Mouse (Mus musculus) kidney, embryonic 16.5 days (tissue): ENCODE results near the gene Det1. TPM values are rescaled to one million over a fixed set of nuclear protein-coding genes. Genes with fewer than 3 reads are reported as not detected.
A peak's percentile ranks its signal among the peaks of the same experiment; 100 is the strongest.

ENCODE experiments used
- ATAC-seq: fragments of 200-750 bp; cut with Nextera tagmentation; 2 replicates; pipeline ENCODE4 v1.8.0; 2017; ENCODE audit warnings: moderate TSS enrichment; ENCODE audit not compliant: low FRiP score, low TSS enrichment
- H3K27ac ChIP-seq: fragments of 300-500 bp; sonication (generic); 2 replicates; pipeline ENCODE4 v1.5.1; 2014; ENCODE audit warnings: low read length
- H3K27me3 ChIP-seq: fragments of 300-500 bp; sonication (generic); 2 replicates; pipeline ENCODE4 v1.6.1; 2014; ENCODE audit warnings: low read length, control low read depth, mixed read lengths; ENCODE audit not compliant: insufficient read depth
- H3K36me3 ChIP-seq: fragments of 300-500 bp; sonication (generic); 2 replicates; pipeline ENCODE4 v1.6.1; 2014; ENCODE audit warnings: low read length, control low read depth, mixed read lengths; ENCODE audit not compliant: insufficient read depth
- H3K4me1 ChIP-seq: fragments of 300-500 bp; sonication (generic); 2 replicates; pipeline ENCODE4 v1.6.1; 2014; ENCODE audit warnings: low read length, control low read depth, mixed read lengths; ENCODE audit not compliant: insufficient read depth
- H3K4me2 ChIP-seq: fragments of 300-500 bp; sonication (generic); replicated peaks from 2 replicates; pipeline ENCODE4 v1.6.1; 2014; ENCODE audit warnings: low read depth, low read length
- H3K4me3 ChIP-seq: fragments of 300-500 bp; sonication (generic); 2 replicates; pipeline ENCODE4 v1.5.1; 2014; ENCODE audit warnings: mild to moderate bottlenecking, low read length
- H3K9ac ChIP-seq: fragments of 300-500 bp; sonication (generic); replicated peaks from 2 replicates; pipeline ENCODE4 v1.6.1; 2014; ENCODE audit warnings: low read length
- H3K9me3 ChIP-seq: fragments of 300-500 bp; sonication (generic); 2 replicates; pipeline ENCODE4 v1.6.1; 2016; ENCODE audit warnings: low read length, control low read depth
- WGBS: fragments of 180-500 bp; shearing (Covaris S2); extraction: QIAGEN DNeasy Blood & Tissue Kit; methylation state at CpG from one replicate; pipeline ENCODE4 v1.1.7; 2014; 5-methylcytosine and 5-hydroxymethylcytosine counted together
- microRNA-seq: library from miRNA; unstranded; fragments of <30 nt; microRNA quantifications from one replicate; pipeline ENCODE4, GENCODE M21; 2016
- polyA plus RNA-seq: library from polyadenylated mRNA; unstranded; fragments of >200 nt; fragmentation: Nextera tagmentation; extraction: Ambion mirVana; gene quantifications from 2 replicates; pipeline ENCODE4 v1.2.1, GENCODE M21; 2015

Det1 gene
- polyA plus RNA-seq, 1 experiment from 2014 or later = 19.1 TPM

DNA sequence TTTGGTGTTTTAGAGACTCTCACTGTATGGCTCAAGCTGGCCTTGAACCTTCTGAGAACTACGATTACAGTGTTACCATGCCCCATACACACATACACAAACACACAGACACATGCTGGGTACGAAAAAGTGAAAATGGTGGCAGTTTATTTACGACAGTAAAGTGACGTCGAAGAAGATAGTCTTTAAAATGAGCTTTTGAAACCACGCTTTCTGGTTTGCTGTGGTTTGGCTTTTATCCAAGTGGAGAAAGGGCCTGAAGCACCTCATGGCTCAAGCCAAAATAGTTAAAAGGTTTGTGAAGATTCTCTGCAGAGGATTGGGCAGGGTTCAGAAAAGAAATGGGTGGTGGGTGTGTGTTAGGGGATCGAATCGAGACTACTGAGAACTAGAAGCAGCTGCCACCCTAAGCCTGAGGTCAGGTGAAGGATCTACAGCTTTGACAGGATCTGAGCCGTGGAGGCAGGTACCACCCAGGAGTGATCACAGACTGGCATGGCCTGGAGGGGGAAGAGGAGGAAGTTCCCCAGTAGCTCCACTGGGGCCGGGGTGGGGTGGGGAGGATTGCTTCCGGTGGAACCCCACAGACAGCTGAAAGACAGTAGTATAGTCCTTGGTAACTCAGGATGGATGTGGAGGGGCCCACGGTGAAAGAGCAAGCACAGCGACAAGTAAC lies 53.0 kb downstream of the Det1 start:
- ATAC-seq = no peak
- Histone ChIP-seq H3K36me3 (peaks cover 25% of the 10 kb centered on the region), H3K27ac (no peak overlapping the region), H3K27me3 (no peaks in the 10 kb centered on the region), H3K4me3 (no peak overlapping the region), H3K9me3 (no peaks in the 10 kb centered on the region), H3K4me2 (no peak overlapping the region), H3K9ac (no peak overlapping the region), H3K4me1 (no peaks in the 10 kb centered on the region)
- 82% methylated on average over 13 of the region's 13 CpGs for WGBS

- Histone ChIP-seq H3K4me1 (no peaks in the 10 kb centered on the region), H3K4me3 (no peak overlapping the region), H3K27ac (no peak overlapping the region), H3K27me3 (no peaks in the 10 kb centered on the region), H3K9me3 (no peaks in the 10 kb centered on the region), H3K4me2 (no peak overlapping the region), H3K36me3 (peaks cover 30% of the 10 kb centered on the region), H3K9ac (no peak overlapping the region)
- peak; percentile 71 for ATAC-seq
- 79% methylated on average over 15 of the region's 15 CpGs for WGBS
Measured at GRCm38 (mm10) chr7:78791359-78792222, 55.5 kb downstream of the Det1 start.

GRCm38 (mm10) chr7:78787793-78788380 lies 59.2 kb downstream of the Det1 start:
- no peaks in the 10 kb centered on the region for H3K9me3 ChIP-seq

DNA sequence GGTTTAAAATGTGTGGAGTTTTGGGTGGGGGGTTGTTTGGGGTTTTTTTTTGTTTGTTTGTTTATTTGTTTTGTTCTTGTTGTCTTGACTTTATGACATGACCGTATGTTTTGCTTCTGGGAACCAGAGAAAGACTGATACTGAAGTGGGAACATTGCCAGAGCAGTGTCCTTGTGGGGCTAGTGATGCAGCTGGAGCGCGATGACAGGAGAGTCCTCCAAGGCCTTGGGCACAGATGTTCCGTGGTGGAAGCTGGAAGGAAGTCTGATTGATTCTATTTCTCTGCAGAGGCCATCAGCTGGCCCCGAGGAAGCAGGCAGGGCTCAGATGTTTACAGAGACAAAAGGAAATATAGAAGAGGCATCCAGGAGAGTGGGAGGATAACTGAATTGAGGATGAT lies 61.2 kb downstream of the Det1 start:
- H3K9me3 ChIP-seq = no peaks in the 10 kb centered on the region
- peaks cover 24% of the 10 kb centered on the region for H3K36me3 ChIP-seq
- 78% methylated on average over 5 of the region's 5 CpGs for WGBS
- H3K4me1 ChIP-seq = peaks cover 14% of the 10 kb centered on the region
- no peaks in the 10 kb centered on the region for H3K27me3 ChIP-seq
- no peak overlapping the region for H3K4me2 ChIP-seq
- no peak overlapping the region for H3K9ac ChIP-seq
- no peak overlapping the region for H3K4me3 ChIP-seq
- no peak overlapping the region for H3K27ac ChIP-seq
- no peak for ATAC-seq

More at GRCm38 (mm10) chr7:78787793-78788380, 59.2 kb downstream of the Det1 start:
- no peak overlapping the region for H3K4me3 ChIP-seq
- peaks cover 8% of the 10 kb centered on the region for H3K4me1 ChIP-seq
- H3K27me3 ChIP-seq = no peaks in the 10 kb centered on the region
- 83% methylated on average over 12 of the region's 12 CpGs for WGBS
- H3K9ac ChIP-seq = no peak overlapping the region
- no peak overlapping the region for H3K4me2 ChIP-seq
- peaks cover 36% of the 10 kb centered on the region for H3K36me3 ChIP-seq
- H3K27ac ChIP-seq = no peak overlapping the region
- no peak for ATAC-seq

GRCm38 (mm10) chr7:78782639-78783581 lies 64.2 kb downstream of the Det1 start, which contains the start of the genes Mrps11 and Mrpl46:
Gene Mrps11, plus strand, starts transcription at chr7:78783119.
Gene Mrpl46, minus strand, starts transcription at chr7:78783531.
- under 1% methylated on average over 44 of the region's 44 CpGs for WGBS
- Histone ChIP-seq H3K4me2 (peak within 1 kb of the TSS; percentile 74), H3K4me1 (peaks cover 14% of the 10 kb centered on the region), H3K9ac (peak within 1 kb of the TSS; percentile 85), H3K27me3 (no peaks in the 10 kb centered on the region), H3K9me3 (no peaks in the 10 kb centered on the region), H3K27ac (peak within 1 kb of the TSS; percentile 60; the same call in 1 of the 2 replicates), H3K4me3 (peak within 1 kb of the TSS; percentile 97), H3K36me3 (peaks cover 17% of the 10 kb centered on the region)
- peak; percentile 97 for ATAC-seq

GRCm38 (mm10) chr7:78778741-78779140 lies 68.3 kb downstream of the Det1 start:
- WGBS = 92% methylated on average over 5 of the region's 5 CpGs
- Histone ChIP-seq H3K27ac (no peak overlapping the region), H3K4me1 (peaks cover 9% of the 10 kb centered on the region), H3K4me3 (no peak overlapping the region), H3K36me3 (peaks cover 34% of the 10 kb centered on the region), H3K9ac (no peak overlapping the region), H3K9me3 (no peaks in the 10 kb centered on the region), H3K27me3 (no peaks in the 10 kb centered on the region), H3K4me2 (no peak overlapping the region)
- ATAC-seq = no peak

Small RNA genes lying within 50 kb of the gene (microRNA-seq; reads per million reads assigned to microRNA genes)
- gene Mir7-2 = 8.5 reads per million, percentile 27 among the genes with 10 or more reads in this experiment

Other genes starting within 250 kb of the Det1 start
- 2.8 and 3.4 TPM in 2 replicates for gene Ntrk3, start 109.3 kb downstream of the Det1 start, polyA plus RNA-seq
- gene Mrps11, start 64.1 kb downstream of the Det1 start, polyA plus RNA-seq = 83.4 and 84.9 TPM in 2 replicates
- 64.6 and 71.4 TPM in 2 replicates for gene Mrpl46, start 63.7 kb downstream of the Det1 start, polyA plus RNA-seq
- gene Aen, start 48.6 kb upstream of the Det1 start, polyA plus RNA-seq = 46.8 and 48.0 TPM in 2 replicates
- 3.0 TPM in 2 replicates for gene Isg20, start 66.2 kb upstream of the Det1 start, polyA plus RNA-seq
- 0.23 and 0.31 TPM in 2 replicates for gene Acan, start 206.2 kb upstream of the Det1 start, polyA plus RNA-seq